Mouse (Mus musculus) spleen, postnatal 36 days (tissue): ENCODE data around the gene Cd180.

Source experiments
- DNase-seq, 2 experiments: peaks; one replicate each; pipeline ENCODE4 v3.0.0; 2022; ENCODE audit warnings: low spot score in 2 of 2, mixed read lengths in 1 of 2

The Cd180 gene

GRCm38 (mm10) chr13:102693341-102693801 lies at the start of gene Cd180:
Gene Cd180 (plus strand): TSS chr13:102693558.
- DNase-seq, result peak; percentile 70 to 78

GRCm38 (mm10) chr13:102644344-102644743 lies 49.0 kb upstream of the Cd180 start:
- DNase-seq, result no peak

GRCm38 (mm10) chr13:102644789-102645551 lies 48.4 kb upstream of the Cd180 start:
- DNase-seq, result peak; percentile 45 to 49

GRCm38 (mm10) chr13:102646271-102646771 lies 47.0 kb upstream of the Cd180 start:
- no peak for DNase-seq

GRCm38 (mm10) chr13:102647511-102647910 lies 45.8 kb upstream of the Cd180 start:
- no peak for DNase-seq

GRCm38 (mm10) chr13:102652303-102652889 lies 41.0 kb upstream of the Cd180 start:
- DNase-seq, result no peak

GRCm38 (mm10) chr13:102655071-102655570 lies 38.2 kb upstream of the Cd180 start:
- no peak for DNase-seq

- DNase-seq, result no peak
Measured at GRCm38 (mm10) chr13:102656153-102656690, 37.1 kb upstream of the Cd180 start.

GRCm38 (mm10) chr13:102658223-102658839 lies 35.0 kb upstream of the Cd180 start:
- DNase-seq, result no peak

GRCm38 (mm10) chr13:102664041-102664440 lies 29.3 kb upstream of the Cd180 start:
- no peak for DNase-seq

GRCm38 (mm10) chr13:102664843-102665587 lies 28.3 kb upstream of the Cd180 start:
- DNase-seq, result peak; percentile 71 to 79

GRCm38 (mm10) chr13:102665588-102666232 lies 27.6 kb upstream of the Cd180 start:
- DNase-seq, result no peak

- DNase-seq, result peak; percentile 43 to 54
Measured at GRCm38 (mm10) chr13:102666233-102666614, 27.1 kb upstream of the Cd180 start.

- peak; percentile 56 to 64 for DNase-seq
Measured at GRCm38 (mm10) chr13:102666731-102667130, 26.6 kb upstream of the Cd180 start.

- DNase-seq, result no peak
Measured at GRCm38 (mm10) chr13:102667401-102667800, 26.0 kb upstream of the Cd180 start.

GRCm38 (mm10) chr13:102667842-102668241 lies 25.5 kb upstream of the Cd180 start:
- DNase-seq, result no peak

GRCm38 (mm10) chr13:102668933-102669332 lies 24.4 kb upstream of the Cd180 start:
- no peak for DNase-seq

- no peak for DNase-seq
Measured at GRCm38 (mm10) chr13:102669522-102670256, 23.7 kb upstream of the Cd180 start.

GRCm38 (mm10) chr13:102670503-102670902 lies 22.9 kb upstream of the Cd180 start:
- no peak for DNase-seq

GRCm38 (mm10) chr13:102674083-102674482 lies 19.3 kb upstream of the Cd180 start:
- DNase-seq, result no peak
